Mouse (Mus musculus) gastrocnemius, adult 18-20 months (tissue): ENCODE results near the gene Igsf21. TPM values are rescaled to one million over a fixed set of nuclear protein-coding genes. Genes with fewer than 3 reads are reported as not detected.

ENCODE experiments used
- DNase-seq: peaks from one replicate; pipeline ENCODE4 v3.0.0; 2021; ENCODE audit warnings: low spot score
- total RNA-seq, 2 experiments: library from RNA; stranded (reverse); gene quantifications; 2 replicates each; pipeline ENCODE4 v1.2.3; 2021

The Igsf21 gene
- total RNA-seq, 2 experiments from 2014 or later, result not detected

DNA sequence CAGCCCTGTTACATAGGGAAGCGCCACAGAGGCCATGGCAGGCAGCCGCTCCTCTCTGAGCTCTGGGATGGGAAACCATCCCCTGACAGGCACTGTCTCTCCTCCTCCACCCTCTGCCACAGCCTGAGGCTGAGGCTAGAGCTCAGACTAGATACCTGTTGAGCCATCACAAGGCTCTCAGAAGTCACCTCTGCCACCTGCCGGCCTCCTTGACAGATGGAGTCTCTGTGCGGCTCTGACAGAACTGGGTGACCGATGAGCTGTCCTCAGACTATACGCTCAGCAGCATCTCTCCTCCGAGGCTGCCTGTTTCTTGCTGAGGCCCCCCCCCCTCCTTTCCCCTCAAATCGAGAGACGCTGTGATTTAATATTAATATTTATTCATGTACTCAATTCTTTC lies 49.9 kb downstream of the Igsf21 start:
- no peak for DNase-seq

DNA sequence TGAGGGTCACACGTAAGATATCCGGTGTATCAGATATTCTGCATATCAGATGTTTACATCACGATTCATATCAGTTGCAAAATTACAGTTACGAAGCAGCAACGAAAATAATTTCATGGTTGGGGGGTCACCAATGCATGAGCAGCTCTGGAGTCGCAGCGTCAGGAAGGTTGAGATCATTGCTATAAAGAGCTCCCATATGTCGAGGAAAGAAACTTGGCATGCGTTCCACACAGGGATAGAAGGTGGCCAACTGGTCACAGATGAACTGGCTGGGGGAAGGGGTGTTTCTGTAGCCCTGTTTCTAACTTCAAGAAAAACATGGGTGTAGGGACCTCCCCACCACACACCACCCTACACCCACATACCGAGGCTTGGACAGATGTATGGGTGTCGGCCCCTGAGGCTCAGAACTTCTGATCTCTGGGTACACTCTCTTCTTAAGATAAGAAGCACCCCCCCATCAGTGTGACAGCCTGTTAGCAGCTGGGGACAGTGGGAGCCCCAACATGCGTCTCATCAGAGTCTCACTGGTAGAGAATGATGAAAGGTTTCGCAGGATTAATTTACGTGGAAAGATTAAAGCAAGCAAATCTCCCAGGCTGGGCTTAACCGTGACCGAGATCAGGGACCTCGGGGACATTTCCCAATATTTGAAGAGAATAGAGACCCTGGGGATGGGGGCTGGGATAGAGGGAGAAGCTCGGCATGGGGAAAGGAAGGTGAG lies 54.1 kb downstream of the Igsf21 start:
- no peak for DNase-seq

DNA sequence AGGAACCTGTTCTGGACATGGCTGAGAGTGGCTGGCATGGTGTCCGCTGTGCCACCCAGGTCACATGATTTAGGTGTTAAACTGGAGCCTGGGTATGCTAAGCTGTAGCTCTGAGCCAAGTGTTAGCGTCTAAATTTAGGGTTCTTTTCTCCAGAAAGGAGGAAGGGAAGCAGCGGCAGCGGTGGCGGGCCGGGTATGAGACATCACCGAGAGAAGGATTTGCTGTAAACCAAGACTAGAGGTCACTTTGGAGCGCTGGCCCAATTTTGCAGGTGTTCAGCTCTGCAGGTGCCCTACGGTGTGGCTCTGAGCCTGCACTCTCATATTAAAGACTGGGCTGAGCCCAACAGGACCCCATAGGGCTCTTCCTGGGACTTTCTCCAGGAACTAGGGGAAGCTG lies 57.0 kb downstream of the Igsf21 start:
- DNase-seq, result no peak

DNA sequence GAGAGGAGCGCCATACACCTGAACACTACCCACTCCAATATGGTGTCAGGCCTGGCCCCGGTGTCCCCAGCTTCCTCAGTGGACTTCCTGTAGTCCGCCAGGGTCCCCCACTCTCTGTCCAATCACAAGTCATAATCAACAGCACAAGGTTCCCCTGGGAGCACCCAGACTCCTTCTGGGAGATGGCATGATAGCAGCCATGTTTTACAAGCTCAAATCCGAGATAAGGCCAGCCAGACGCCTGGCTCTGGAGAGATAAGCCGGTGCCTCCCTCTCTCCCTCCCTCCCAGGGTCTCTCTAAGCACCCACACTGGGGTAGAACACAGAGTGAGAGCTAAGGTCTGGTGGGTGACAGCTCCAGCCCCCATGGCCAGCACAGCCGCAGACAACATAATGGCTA lies 58.0 kb downstream of the Igsf21 start:
- no peak for DNase-seq

- no peak for DNase-seq
Measured at GRCm38 (mm10) chr4:140187404-140188145, 59.0 kb downstream of the Igsf21 start.

DNA sequence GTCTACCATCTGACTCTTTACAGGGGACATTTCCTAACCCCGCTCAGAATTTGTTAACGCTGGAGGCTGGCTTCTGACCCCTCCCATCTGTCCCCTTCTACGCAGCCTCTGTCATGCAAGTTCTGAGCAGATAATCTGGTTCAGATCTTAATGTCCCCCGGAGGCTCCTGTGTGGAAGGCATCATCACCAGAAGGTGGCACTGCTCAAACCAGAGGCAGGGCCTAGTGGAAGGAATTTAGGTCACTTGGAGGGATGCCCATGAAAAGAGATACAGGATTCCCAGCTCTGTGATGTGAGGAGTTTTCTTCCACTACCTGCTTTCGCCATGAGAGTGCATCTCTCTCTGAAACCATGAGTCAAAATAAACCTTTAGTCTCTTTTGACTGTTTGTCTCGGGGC lies 67.0 kb downstream of the Igsf21 start:
- no peak for DNase-seq

DNA sequence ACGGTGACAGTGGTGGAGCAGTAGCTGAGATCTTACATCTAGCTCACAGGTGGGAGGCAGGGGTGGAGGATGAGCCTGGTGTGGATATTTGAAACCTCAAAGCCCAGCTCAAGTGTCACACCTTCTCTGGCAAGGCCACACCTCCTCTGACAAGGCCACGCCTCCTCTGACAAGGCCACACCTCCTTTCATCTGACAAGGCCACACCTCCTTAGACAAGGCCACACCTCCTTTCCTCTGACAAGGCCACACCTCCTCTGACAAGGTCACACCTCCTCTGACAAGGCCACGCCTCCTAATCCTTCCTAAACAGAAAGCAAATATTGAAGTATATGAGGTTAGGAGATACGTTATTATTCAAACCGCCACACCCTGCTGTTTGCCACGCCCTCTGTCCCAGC lies 69.5 kb downstream of the Igsf21 start:
- DNase-seq, result no peak

GRCm38 (mm10) chr4:140173746-140174399 lies 72.7 kb downstream of the Igsf21 start:
- DNase-seq, result no peak

DNA sequence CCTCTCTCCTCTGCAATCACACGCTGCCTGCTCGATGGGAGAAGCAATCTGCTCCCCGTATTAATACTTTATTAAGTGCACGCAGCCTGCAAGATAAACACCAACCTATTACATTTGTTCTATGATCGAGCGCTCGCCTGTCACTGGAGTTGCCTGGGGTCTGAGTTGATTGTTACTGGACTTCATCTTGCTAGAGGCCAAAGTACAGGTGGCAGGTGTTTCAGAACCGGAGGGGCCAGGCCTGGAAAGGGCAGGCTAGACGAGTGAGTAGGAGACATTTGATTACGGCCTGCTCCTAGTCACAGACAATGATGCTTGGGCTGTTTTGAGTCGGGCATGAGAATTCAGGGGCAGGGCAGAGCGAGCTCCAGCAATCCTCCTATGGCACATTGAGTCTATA lies 73.5 kb downstream of the Igsf21 start:
- DNase-seq, result no peak

GRCm38 (mm10) chr4:140171917-140172316 lies 74.7 kb downstream of the Igsf21 start:
- no peak for DNase-seq

DNA sequence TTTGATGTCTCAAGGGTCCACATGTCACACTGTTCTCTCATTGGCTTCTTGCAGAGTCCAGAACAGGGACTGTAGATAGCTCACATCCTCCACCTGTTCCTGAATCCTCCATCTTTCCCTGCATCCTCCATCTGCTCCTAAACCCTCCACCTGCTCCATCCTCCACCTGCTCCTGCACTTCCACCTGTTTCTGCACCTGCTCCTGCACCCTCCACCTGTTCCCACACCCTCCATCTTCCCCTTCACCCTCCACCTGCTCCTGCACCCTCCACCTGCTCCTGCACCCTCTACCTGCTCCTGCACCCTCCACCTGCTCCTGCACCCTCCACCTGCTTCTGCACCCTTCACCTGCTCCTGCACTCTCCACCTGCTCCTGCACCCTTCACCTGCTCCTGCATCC lies 75.4 kb downstream of the Igsf21 start:
- no peak for DNase-seq

DNA sequence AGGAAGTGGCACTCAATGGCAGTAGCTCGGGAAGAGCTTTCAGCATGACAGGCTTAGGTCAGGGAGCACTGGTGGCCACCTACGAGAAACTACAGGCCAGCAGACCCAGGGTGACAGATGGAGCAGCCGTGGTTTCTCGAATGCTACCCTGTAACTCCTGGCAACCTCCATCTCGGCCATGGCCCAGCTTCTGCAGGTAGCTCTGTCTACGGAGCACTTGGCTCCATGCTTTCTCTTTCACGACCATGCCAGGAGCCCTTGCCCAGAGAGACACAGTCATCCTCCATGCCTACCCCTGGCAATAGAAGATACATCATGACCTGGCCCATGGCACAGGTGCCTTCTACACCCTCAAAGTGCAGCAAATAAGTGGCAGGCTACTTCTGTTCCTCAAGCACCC lies 80.7 kb downstream of the Igsf21 start:
- no peak for DNase-seq

GRCm38 (mm10) chr4:140164662-140165061 lies 81.9 kb downstream of the Igsf21 start:
- no peak for DNase-seq

DNA sequence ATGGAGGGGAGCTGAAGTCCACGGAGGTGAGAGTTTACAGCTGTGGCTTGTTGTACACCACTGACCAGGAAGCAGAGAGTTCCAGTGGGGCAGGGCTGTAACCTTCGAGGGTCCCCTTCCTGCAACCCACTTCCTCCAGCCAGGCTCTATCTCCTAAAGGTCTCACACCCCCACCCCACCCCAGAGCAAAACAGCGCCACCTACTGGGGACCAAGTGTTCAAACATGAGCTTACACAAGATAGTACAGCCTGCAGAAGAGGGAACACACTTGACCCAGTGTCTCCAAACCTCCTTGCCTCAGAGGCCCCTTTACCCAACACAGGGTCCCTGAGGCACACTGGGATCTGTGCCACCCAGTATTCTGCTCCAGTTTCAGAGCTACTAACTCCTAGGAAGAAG lies 87.0 kb downstream of the Igsf21 start:
- DNase-seq, result no peak

GRCm38 (mm10) chr4:140154899-140155463 lies 91.6 kb downstream of the Igsf21 start:
- no peak for DNase-seq

GRCm38 (mm10) chr4:140154484-140154883 lies 92.1 kb downstream of the Igsf21 start:
- DNase-seq, result no peak

- DNase-seq, result peak; percentile 15
Measured at GRCm38 (mm10) chr4:140153711-140154114, 92.9 kb downstream of the Igsf21 start.

DNA sequence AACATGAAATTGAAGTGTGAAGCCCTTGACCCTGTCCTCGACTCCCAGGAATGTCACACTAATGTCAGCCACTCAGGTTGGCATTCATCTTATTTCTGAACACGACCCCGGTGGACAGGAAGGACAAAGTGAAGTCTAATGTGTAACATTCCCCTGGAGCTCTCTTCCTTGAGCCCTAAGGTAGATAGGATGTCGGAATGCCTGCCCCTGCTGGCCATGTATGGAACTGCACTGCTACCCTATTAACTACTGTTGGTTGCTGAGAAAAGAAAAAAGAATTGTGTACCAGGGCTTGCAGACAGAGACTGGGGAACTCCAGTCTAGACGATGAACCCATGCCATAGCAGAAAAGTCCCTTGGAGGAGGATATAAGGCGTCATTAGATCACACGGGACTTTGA lies 93.5 kb downstream of the Igsf21 start:
- peak; percentile 17 for DNase-seq

DNA sequence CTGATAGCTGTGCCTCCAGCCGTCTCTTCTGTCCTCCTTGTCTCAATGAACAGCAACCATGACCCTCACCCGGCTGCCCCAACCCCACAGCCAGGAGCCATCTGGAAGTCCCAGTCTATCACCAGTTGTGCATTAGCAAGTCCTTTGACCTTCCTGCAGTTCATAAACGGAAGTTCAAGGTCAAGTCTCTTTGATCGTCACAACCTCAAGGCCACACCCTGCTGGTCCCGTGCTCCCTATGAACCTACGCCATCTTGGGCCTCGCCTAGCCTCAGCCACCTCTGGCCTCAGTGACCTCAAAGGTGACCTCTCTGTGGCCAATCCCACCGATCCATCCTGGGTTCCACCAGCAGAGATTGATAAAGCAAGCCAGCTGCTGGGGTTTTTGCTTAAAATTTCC lies 96.9 kb downstream of the Igsf21 start:
- DNase-seq, result no peak

DNA sequence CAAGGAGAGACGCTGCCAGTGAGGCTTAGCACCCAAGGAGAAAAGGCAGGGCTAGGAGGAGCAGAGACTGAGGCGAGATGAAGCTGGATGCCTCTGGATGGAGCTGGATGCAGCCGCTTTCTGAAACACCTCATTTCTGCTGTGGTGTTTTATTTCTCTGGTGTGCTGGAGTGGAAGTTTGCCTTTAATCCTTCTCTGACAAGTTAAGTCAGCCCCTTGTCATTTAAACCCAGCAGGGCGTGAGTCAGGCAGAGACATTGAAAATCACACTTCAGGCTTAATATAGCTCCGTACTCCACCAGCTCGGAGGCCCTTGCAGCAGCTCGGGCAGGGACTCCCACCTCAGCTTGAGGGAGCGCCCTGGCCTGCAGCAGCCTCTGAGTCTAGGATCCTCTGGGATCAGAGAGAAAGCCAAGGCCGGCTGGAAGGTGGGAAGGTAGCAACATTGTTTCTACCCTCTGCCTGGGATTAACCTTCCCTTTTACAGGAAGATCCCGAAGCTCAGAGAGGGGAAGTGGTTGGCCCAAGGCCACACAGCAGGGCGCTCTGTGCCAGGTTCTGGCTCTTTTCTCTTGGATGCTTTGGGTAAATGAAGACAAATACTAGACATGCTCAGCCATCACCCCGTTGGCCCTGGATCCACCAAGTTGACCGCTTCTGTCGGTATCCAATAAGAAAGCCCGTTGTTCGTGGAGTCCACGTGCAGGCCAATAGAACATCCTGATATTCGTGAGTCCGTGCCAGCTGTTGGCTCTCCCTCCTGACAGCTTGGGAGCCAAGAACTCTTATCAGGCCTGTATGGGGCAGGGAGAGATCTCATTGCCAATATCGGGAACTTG lies 98.5 kb downstream of the Igsf21 start:
- no peak for DNase-seq

DNA sequence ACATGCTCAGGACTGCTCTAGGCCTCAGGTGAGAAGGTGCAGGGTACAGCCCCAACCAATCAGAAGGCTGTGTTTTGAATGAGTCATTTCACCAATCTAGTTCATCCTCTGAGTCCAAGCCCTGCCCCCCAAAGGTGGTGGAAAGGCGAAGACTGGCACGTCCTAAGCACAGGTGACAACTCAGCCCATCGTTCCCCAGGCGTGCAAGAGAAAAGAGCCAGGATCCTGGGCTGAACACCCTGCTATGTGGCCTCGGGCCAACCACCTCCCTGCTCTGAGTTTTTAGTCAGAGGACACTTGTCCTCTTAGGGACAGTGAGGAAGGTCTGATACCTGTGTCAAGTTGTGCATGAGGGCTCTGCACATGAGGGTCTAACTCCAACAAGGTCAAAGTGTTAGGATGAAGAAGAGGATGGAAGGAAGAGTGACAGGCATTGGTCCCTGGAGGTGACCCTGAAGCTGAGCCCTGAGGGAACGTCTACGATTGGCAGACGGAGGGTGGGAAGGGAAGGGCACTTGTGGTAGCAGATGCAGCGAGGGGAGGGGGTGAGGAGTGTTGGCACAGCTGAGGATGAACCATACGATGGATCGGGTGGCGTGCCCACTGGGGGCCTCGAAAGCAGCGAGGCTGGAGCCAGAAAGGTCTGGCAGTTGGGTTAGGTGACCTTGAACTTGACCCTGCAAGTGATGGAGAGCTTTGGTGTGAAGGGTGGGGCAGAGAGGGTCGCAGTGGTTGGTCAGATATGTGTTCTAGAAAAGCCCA lies 99.3 kb downstream of the Igsf21 start:
- DNase-seq, result no peak
